Mouse (Mus musculus) MEL (cell line): ENCODE data around the gene Vegfb.

ENCODE experiments used
- POLR2A ChIP-seq, 2 experiments: IDR thresholded peaks; 2 replicates each; pipeline ENCODE4 v1.6.1; 2011 to 2012; ENCODE audit warnings: low read length in 2 of 2, mild to moderate bottlenecking in 2 of 2, control low read depth in 1 of 2, improper control_type of control experiment in 1 of 2, low read depth in 1 of 2, moderate library complexity in 1 of 2; ENCODE audit not compliant: control insufficient read depth in 1 of 2, insufficient read depth in 1 of 2, poor library complexity in 1 of 2
- SIN3A ChIP-seq: IDR thresholded peaks from 2 replicates; pipeline ENCODE4 v1.6.1; 2012; ENCODE audit warnings: low read length, improper control_type of control experiment, inconsistent platforms
- ZMIZ1 ChIP-seq: IDR thresholded peaks from 2 replicates; pipeline ENCODE4 v1.6.1; 2012; ENCODE audit warnings: low read depth, mild to moderate bottlenecking, inconsistent platforms, low read length, improper control_type of control experiment, moderate library complexity

DNA sequence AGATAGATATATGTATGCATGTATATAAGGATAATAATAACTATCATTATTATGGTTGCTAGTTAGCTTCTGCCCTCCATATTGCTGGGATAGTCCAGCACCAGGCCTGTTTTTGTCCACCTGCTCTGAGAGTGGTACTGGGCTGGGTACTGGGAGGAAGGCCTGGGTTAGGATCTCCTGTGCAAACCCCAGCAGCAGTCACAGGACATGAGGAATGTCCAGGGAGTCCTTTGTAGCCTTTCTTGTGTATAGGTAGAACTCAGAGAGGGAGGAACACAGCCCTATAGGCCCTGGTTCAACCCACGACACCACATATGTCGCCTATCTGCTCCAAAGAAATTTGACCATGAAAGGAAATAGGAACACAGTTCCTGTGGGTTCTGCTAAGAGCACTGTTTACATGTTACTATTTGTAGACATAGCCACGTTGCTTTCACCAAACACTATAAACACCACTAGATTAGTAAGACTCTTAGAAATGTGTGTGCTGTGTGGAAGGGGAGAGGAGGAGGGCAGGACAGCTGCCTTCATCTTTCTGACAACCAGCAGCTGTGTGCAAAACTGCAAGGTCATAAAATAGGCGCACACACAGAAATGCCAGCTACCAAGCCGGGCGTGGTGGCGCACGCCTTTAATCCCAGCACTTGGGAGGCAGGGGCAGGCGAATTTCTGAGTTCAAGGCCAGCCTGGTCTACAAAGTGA, 19.6 kb upstream of the Vegfb start:
- TF ChIP-seq POLR2A (IDR thresholded peaks at IDR 0.05; ENCODE audit: control insufficient read depth in 1 of 2, insufficient read depth in 1 of 2, low read depth in 1 of 2, low read length in 2 of 2, poor library complexity in 1 of 2), result no peak
- TF ChIP-seq SIN3A, result no peak
- TF ChIP-seq ZMIZ1, result no peak
